Mouse (Mus musculus) erythroblast, embryonic 14.5 days (primary cell): ENCODE measurements around the gene Otulin. TPM values are rescaled to one million over a fixed set of nuclear protein-coding genes. Genes with fewer than 3 reads are reported as not detected.

Source experiments
- H3K27me3 ChIP-seq: 2 replicates; pipeline ENCODE4 v1.6.1; 2012; ENCODE audit warnings: inconsistent platforms; ENCODE audit not compliant: control insufficient read depth
- H3K36me3 ChIP-seq: 2 replicates; pipeline ENCODE4 v1.6.1; 2012; ENCODE audit warnings: mild to moderate bottlenecking, inconsistent platforms; ENCODE audit not compliant: control insufficient read depth
- H3K4me1 ChIP-seq: 2 replicates; pipeline ENCODE4 v1.6.1; 2012; ENCODE audit warnings: inconsistent platforms; ENCODE audit not compliant: control insufficient read depth
- H3K4me3 ChIP-seq: replicated peaks from 2 replicates; pipeline ENCODE3; 2012; ENCODE audit warnings: moderate library complexity, mild to moderate bottlenecking, inconsistent platforms
- H3K9me3 ChIP-seq: 2 replicates; pipeline ENCODE4 v1.6.1; 2012; ENCODE audit warnings: low read length, inconsistent platforms, mixed read lengths; ENCODE audit not compliant: control insufficient read depth
- GATA1 ChIP-seq: IDR thresholded peaks from 2 replicates; pipeline ENCODE4 v1.6.1; 2012; ENCODE audit warnings: low read length, inconsistent platforms, mixed read lengths
- TAL1 ChIP-seq: IDR thresholded peaks from 3 replicates; pipeline ENCODE4 v1.6.1; 2012; ENCODE audit warnings: low read length, inconsistent platforms, mixed read lengths
- polyA plus RNA-seq: library from polyadenylated mRNA; stranded (reverse); fragments of >175 nt; gene quantifications from 2 replicates; pipeline ENCODE4 v1.2.3, GENCODE M21; 2012

Otulin gene
- polyA plus RNA-seq, 1 experiment = 1.0 TPM

GRCm38 (mm10) chr15:27569924-27570323 lies 60.6 kb downstream of the Otulin start:
- H3K36me3 ChIP-seq = peaks cover 98% of the 10 kb centered on the region

GRCm38 (mm10) chr15:27568371-27568770 lies 62.1 kb downstream of the Otulin start:
- H3K27me3 ChIP-seq = no peaks in the 10 kb centered on the region
- no peak overlapping the region for H3K4me3 ChIP-seq
- no peaks in the 10 kb centered on the region for H3K9me3 ChIP-seq
- TF ChIP-seq TAL1 = no peak
- TF ChIP-seq GATA1 = no peak
- peaks cover 99% of the 10 kb centered on the region for H3K36me3 ChIP-seq
- H3K4me1 ChIP-seq = no peaks in the 10 kb centered on the region

More at GRCm38 (mm10) chr15:27569924-27570323, 60.6 kb downstream of the Otulin start:
- no peaks in the 10 kb centered on the region for H3K27me3 ChIP-seq
- H3K4me3 ChIP-seq = no peak overlapping the region
- TF ChIP-seq GATA1 (no peak), TAL1 (no peak)
- no peaks in the 10 kb centered on the region for H3K4me1 ChIP-seq
- H3K9me3 ChIP-seq = no peaks in the 10 kb centered on the region

- H3K9me3 ChIP-seq = no peaks in the 10 kb centered on the region
- peaks cover 95% of the 10 kb centered on the region for H3K36me3 ChIP-seq
- no peak for TF ChIP-seq TAL1
- no peak for TF ChIP-seq GATA1
- no peaks in the 10 kb centered on the region for H3K4me1 ChIP-seq
- no peaks in the 10 kb centered on the region for H3K27me3 ChIP-seq
- no peak overlapping the region for H3K4me3 ChIP-seq
These were observed 63.1 kb downstream of the Otulin start for GRCm38 (mm10) chr15:27567356-27567755.

DNA sequence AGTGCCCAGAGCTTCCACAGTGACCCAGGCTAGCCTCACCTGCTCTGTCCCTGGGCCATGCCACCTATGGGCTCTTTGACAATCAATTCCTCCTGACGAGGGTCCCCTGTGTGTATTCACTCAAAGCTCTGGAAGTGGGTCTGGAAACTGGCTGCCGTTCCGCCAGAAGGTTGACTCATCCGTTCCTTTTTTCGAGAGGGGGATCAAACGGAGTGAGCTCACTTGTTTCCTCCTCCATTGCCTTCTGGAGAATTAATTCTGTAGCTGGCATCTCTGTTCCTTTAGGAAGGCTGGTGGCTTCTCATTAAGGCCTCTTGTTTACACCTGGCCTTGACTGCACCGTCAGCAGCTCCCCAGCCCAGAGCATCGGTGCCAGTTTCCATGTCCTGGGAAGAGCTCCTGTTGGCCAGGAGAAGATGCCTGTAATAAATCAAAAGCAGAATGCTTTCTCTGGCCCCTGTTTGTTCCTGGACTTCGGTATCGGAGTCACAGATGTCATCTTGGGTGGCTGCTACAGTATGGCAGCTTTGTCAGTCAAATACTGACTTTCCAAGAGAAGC lies 64.8 kb downstream of the Otulin start:
- H3K9me3 ChIP-seq = no peaks in the 10 kb centered on the region
- peaks cover 95% of the 10 kb centered on the region for H3K36me3 ChIP-seq
- no peak overlapping the region for H3K4me3 ChIP-seq
- H3K4me1 ChIP-seq = no peaks in the 10 kb centered on the region
- no peak for TF ChIP-seq TAL1
- no peak for TF ChIP-seq GATA1
- H3K27me3 ChIP-seq = no peaks in the 10 kb centered on the region

- Histone ChIP-seq H3K27me3 (no peaks in the 10 kb centered on the region), H3K4me3 (no peak overlapping the region), H3K36me3 (peaks cover 95% of the 10 kb centered on the region), H3K4me1 (no peaks in the 10 kb centered on the region), H3K9me3 (no peaks in the 10 kb centered on the region)
- TF ChIP-seq TAL1 (no peak), GATA1 (no peak)
These were observed 66.1 kb downstream of the Otulin start for GRCm38 (mm10) chr15:27564106-27565100.

DNA sequence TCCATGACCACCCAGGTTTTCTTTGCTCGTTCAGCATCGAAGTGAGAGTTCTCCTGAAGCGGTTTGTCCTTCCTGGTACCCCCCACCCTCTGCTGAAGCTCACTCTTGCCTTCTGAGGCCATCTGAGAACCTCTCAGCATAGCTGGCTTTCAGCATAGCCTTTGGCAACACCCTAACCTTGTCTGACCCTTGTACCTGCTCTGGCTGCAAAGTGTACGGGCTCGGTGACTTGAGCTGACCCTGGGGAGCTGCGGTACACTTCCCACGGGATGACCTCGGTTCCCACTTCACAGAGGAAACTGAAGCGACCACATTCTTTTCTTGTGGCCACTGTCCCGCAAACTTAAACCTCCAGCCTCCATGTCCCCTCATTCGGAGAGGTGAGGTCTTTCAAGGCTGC lies 70.2 kb downstream of the Otulin start:
- Histone ChIP-seq H3K4me1 (no peaks in the 10 kb centered on the region), H3K36me3 (peaks cover 94% of the 10 kb centered on the region), H3K4me3 (no peak overlapping the region), H3K9me3 (no peaks in the 10 kb centered on the region), H3K27me3 (no peaks in the 10 kb centered on the region)
- no peak for TF ChIP-seq GATA1
- no peak for TF ChIP-seq TAL1

DNA sequence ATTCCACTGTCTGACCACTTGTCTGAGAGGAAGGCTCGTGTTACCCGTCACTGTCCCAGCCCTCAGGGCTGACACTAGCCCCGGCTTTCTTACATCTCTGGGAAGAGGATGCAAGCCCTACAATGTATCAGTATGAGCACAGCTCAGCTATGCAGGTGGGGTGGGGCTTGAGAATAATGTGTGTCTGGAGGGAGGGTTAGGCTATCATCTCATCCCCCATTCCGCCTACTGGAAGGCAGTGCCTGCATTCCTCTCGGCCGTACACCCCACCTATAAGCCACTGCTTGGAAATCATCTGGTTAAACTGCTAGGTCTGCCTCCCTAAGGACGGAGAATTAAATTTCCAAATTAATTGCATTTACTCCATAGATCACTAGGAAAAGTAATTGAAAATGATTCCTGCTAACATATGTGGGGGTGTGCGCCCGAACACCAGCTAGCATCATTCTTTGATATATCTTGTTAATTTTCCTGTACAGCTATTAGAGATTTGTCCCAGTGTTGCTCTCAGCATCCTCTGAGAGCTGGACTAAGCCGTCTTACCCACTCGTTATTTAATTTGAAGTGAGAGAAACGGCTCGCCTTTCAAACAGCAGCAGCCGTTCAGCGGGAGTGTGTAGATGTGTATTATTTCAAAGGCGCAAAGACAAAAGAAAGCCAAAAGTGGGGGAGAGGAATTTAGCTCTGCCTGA lies 71.9 kb downstream of the Otulin start:
- Histone ChIP-seq H3K36me3 (peaks cover 91% of the 10 kb centered on the region), H3K4me3 (no peak overlapping the region), H3K9me3 (no peaks in the 10 kb centered on the region), H3K4me1 (no peaks in the 10 kb centered on the region), H3K27me3 (no peaks in the 10 kb centered on the region)
- TF ChIP-seq TAL1 = no peak
- TF ChIP-seq GATA1 = no peak

- H3K4me1 ChIP-seq = peaks cover 11% of the 10 kb centered on the region
- H3K4me3 ChIP-seq = no peak overlapping the region
- H3K27me3 ChIP-seq = no peaks in the 10 kb centered on the region
- H3K36me3 ChIP-seq = peaks cover 89% of the 10 kb centered on the region
- no peaks in the 10 kb centered on the region for H3K9me3 ChIP-seq
- TF ChIP-seq TAL1 (no peak), GATA1 (no peak)
These were observed 76.9 kb downstream of the Otulin start for GRCm38 (mm10) chr15:27553554-27553953.
